Mouse (Mus musculus) liver, embryonic 14.5 days (tissue): ENCODE measurements around the gene Rgs1.

Experiments
- CTCF ChIP-seq: IDR thresholded peaks from 2 replicates; pipeline ENCODE4 v1.5.1; 2016; ENCODE audit warnings: antibody characterized with exemption, low read depth, control low read depth
- EP300 ChIP-seq: IDR thresholded peaks from 2 replicates; pipeline ENCODE4 v1.6.1; 2016; ENCODE audit warnings: antibody characterized with exemption, low read depth

DNA sequence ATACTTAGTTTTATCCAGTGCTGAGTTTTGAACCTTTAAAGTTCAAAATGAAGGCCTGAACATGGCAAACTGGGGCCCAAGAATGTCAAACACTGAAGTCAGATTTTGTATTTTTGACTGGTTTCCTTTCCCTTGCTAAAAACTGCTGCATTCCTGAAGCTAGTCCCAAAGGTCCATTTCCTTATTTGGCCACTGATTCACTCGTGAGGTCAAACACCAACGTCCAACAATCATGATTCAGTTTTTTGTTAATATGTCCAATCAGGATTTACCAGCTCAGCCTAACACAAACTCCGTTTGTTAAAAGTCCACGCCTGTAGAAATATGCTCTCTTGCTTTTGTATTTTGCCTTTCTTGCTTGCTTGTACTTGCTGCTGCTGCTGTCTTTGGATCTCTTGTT, 31.0 kb upstream of the Rgs1 start:
- TF ChIP-seq CTCF (no peak), EP300 (no peak)
